Mouse (Mus musculus) liver, postnatal 0 days (tissue): ENCODE measurements around the gene Fhdc1.

Experiments used
- CTCF ChIP-seq: sonication (generic); IDR thresholded peaks from 2 replicates; pipeline ENCODE4 v1.5.1; 2016; ENCODE audit warnings: antibody characterized with exemption, low read depth
- EP300 ChIP-seq: IDR thresholded peaks from 2 replicates; pipeline ENCODE4 v1.6.1; 2016; ENCODE audit warnings: antibody characterized with exemption, low read depth, mild to moderate bottlenecking

- TF ChIP-seq CTCF (no peak), EP300 (peak; percentile 91)
Observed at GRCm38 (mm10) chr3:84460952-84461351, 19.3 kb downstream of the Fhdc1 start.
